Mouse (Mus musculus) kidney, postnatal 36 days (tissue): Measurements from ENCODE around the gene Bpifb5.
"Not testable (repeated sequence)": the region's sequence is repeated elsewhere in the genome, so short reads cannot be mapped to it uniquely, and the experiment has no call there.

Experiments
- DNase-seq, 2 experiments: peaks; one replicate each; pipeline ENCODE4 v3.0.0; 2021 to 2022; ENCODE audit warnings: mixed read lengths in 2 of 2

Bpifb5 gene

DNA sequence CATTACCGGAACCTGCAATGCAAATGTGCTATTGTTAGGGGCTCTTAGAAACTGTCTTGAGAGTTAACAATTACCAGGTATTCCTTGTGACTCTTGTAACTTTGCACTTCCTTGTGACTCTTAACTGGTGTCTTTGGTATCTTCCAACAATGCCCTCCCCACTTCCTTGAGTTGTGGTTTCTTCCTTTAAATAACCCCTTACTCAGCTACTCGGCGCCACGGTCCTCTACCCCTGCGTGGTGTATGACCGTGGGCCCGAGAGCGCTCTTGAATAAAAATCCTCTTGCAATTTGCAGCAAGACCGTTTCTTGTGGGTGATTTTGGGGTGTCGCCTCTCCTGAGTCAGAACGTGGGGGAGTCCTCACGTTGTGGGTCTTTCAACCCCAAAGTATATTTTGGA, 19.2 kb downstream of the Bpifb5 start:
- not testable (repeated sequence) for DNase-seq

DNA sequence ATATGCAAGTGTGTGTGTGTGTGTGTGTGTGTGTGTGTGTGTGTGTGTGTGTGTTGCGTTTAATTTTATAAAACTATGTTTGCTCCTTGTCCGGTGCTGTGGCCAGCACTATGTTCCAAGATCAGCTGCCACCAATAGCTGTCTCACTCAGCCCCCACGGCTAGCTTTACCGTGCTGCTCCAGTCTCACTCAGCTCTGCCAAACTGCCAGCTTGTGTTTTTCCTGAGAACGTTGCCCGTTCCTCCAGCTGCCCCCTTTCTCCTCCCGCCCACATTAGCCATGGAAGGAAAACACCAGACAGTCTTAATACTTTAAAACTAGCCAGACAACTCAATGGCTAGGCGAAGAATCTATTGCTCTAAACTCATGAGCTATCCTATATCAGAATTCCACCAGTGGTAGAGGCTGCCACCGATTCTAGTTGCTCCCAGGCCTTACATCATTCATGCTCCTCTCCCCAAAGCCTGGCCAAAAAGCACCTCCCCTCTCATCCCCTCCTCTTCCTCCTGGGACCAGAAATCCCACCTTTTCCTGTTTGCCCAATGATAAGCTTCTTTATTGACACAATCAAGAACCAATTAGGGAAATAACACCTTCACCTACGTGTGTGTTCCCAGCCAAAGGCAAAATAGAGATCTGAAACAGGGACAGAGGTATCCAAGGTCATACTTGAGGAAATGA, 20.0 kb downstream of the Bpifb5 start:
- DNase-seq: no peak

DNA sequence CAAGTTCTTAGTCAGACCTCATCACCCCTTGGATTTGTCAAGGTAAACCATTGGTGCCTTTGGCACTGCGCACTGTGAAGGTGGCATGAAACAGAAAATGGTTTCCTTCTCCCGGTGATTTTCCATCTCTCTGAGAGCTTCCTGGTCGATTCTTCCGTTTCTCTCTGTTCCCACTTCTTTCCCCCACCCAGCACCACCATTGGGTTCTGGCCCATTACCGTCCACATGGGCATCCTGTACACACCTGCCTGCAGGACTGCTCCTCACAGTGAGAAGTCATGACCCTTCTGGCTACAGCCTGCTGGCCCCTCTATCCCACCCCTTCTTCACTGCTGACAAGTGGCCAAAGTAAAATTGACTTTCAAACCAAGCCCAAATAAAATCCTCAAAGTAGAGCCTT, 21.8 kb downstream of the Bpifb5 start:
- DNase-seq: no peak

DNA sequence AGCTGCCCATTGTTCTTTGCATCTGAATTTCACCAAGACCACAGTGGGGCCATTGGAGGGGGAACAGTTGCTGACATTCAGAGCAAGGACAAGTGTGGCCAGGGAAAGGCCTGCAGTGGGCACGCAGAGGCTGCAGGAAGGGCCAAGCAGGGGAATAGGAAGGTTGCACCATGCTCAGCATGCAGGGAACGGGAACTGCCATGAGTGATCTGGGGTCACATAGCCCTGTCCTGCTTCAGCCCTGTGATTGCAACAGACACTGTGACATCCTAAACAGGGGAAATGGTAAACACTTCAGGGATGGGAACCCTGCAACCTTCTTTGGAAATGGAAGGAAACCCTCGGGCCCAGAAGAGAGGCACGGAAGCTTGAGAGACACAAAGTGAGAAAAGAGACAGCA, 31.7 kb downstream of the Bpifb5 start:
- not testable (repeated sequence) for DNase-seq

DNA sequence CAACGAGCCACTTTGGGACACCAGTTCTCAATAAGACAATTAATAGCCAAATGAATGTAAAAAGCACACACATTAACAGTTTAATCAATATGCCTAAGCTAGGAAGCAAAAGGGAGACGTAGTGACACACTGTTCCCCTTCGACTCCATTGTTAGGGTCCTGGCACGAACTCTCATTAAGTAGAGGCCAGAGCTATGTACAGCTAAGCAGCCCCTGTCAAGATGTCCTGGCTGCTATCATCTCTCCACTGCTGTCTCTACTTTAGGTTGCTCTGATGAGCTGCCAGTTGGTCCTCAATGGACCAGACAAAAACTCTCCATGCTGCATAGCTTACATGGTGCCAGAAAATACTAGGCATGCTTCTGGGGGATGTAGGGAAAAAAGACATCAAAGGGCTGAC, 32.2 kb downstream of the Bpifb5 start:
- DNase-seq: no peak

DNA sequence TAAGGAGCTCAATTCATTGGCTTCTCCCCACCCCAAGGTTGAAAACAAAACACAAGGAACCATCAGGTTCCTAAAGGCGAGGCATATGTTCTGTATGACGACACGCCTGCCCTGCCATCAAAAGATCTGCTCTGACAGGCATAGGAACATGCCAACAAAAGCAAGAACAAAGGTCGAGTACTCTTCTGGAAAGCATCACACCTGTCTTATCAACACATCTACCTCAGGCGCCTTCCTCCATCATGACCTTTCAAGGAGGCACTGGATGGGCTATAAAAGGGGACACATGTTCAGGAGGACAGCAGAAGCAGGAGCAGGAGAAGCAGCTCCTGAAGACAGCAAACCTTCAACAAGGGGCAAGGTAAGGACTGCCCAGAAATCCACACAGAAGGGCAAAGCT, 34.0 kb downstream of the Bpifb5 start, which contains the start of gene Bpifb9a:
Gene Bpifb9a (plus strand): TSS at position 301 of the 400 bp plus-strand sequence.
- DNase-seq: not testable (repeated sequence)

DNA sequence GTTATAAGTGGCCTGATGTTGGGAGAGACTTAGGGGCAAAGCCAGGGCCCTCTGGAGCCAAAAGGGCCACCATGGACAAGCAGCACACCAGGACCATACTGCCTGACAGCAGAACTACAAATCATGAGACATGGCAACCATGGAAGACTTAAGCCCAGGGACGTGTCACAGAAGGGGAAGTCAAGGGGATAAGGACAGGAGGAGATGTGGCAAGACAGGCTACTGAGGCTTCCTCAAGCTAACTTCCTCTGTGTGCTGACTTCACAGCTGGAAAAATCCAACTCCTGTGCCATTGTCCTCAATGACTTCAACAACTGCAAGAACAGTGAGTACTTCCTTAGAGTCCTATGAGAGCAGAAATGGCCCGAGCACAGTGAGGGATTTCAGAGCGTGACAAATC, 40.9 kb downstream of the Bpifb5 start:
- not testable (repeated sequence) for DNase-seq
